Mouse (Mus musculus) c-Kit-positive CD71-positive TER-119-positive erythroid progenitor cells, embryonic 14.5 days (primary cell): ENCODE data around the gene Tuba1c.
"Not testable (repeated sequence)": the region's sequence is repeated elsewhere in the genome, so short reads cannot be mapped to it uniquely, and the experiment has no call there.

Source experiments
- DNase-seq: peaks from one replicate; pipeline ENCODE4 v3.0.0-alpha.2; 2013; ENCODE audit warnings: low spot score

Tuba1c gene

GRCm38 (mm10) chr15:99030585-99031387 lies 1.1 kb downstream of the Tuba1c start:
- DNase-seq: peak; percentile 60

GRCm38 (mm10) chr15:99031388-99031675 lies 1.6 kb downstream of the Tuba1c start:
- DNase-seq: peak; percentile 15

DNA sequence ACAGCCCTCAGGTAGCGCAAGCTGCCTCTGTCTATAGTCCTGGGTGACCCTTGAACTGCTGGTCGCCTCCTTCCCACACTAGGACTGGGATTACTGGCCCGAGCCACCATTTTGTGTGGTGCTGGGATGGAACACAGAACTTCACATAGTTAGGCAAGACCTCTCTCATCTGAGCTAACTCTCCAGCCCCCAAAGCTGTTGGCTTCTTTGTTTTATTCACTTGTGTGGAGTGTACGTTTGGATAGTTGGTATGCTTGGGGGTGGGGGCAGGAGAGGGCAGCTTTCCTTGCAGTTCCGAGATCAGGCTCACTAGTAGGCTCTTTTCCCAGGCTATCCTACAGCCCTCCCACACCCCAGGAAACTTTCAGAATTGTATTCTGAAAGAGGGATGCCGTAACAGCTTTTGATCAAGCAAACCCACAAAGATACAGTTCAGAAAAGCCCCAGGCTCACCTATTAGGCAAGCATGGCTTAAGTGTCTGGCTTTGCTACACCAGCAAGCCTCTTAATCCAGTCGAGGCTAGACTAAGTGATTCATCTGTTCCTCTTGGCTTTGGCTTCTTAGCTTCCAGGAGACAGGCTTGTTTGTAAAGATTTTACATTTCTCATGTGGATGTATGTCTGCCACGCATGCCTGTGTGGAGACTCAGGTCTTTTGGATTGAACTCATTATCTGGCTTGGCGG lies 2.5 kb downstream of the Tuba1c start:
- no peak for DNase-seq

GRCm38 (mm10) chr15:99032726-99033250 lies 3.1 kb downstream of the Tuba1c start:
- DNase-seq: peak; percentile 18

GRCm38 (mm10) chr15:99033498-99034270 lies 4.0 kb downstream of the Tuba1c start:
- DNase-seq: peak; percentile 32

- DNase-seq: no peak
Observed at GRCm38 (mm10) chr15:99035431-99035830, 5.7 kb downstream of the Tuba1c start.

- no peak for DNase-seq
Observed at GRCm38 (mm10) chr15:99036249-99036905, 6.7 kb downstream of the Tuba1c start.

DNA sequence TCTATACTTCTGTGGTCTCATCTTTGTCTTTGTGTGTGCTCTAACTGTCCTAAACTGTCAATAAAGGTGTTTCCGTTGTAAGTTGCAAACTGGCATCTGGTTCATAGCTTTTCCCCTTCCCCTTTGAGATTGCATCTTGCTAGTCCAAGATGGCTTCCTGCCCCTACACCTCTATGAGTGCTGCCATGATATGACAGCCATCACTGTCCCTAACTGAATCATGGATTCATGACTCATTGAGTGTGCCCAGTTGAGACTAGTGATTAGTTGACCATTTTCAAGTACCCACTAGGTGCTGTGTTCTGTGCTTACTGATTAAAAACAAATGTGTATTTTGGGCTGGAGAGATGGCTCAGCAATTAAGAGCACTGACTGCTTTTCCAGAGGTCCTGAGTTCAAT lies 8.3 kb downstream of the Tuba1c start:
- no peak for DNase-seq

DNA sequence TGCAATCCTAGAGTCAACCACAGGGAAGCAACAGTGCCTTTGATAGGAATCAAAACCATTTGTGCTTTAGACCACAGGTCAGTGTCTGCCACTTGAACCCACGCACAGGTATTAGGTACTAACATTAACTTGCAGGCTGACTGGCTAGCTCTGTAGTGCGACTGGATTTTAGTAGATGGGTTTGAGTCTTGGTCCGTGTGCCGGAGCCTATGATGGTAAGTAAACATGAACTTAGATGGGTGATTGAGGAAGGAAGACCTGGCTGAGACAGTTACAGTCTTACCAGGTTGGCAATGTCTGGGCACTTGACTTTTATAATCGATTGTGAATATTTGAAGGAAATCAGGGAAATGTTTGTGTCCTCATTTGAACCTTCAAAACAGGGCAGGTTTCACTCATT lies 9.1 kb downstream of the Tuba1c start:
- no peak for DNase-seq

GRCm38 (mm10) chr15:99039306-99039705 lies 9.6 kb downstream of the Tuba1c start:
- DNase-seq: no peak

DNA sequence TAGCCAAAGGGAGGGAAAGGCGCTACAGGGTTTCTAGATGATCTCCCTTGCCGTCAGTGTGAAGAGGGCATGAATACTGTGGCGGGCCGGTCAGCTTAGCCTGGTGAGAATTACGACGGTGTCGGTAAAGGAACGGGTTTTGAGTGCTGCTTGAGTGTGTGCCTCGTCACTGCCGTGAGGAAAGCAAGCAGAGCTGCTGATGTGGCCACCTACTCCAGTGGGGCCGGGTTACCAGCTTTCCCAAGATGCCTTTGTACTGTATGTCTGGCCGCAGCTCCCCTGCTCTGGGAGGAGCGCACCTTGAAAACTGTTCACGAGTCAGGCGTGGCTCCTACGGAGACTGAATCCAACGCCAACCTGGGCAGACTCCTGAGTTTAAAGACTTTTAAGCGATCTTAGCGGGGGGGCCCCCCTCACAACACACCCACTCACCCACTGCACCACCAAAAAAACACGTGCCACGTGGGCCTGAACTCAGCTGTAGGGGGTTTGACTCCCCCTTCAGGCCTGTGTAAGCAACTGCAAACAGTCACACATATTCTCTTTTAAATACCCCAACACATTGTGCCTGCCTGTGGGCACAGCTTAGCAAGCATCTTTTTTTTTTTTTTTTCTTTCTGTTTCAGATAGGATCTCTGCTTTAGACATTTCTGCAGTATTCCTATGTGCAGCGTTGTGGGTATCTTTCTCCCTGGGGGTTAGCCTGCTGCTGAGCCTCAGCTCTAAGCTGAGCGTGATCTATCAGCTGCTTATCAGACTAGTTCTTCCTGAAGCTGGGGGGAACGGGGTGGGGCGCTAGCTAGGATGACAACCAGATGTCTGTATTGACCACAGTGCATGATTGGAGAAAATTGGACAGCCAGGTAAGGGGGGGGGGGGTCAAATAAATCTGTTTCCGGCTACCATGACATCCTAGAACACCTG lies 10.6 kb downstream of the Tuba1c start:
- DNase-seq: no peak

DNA sequence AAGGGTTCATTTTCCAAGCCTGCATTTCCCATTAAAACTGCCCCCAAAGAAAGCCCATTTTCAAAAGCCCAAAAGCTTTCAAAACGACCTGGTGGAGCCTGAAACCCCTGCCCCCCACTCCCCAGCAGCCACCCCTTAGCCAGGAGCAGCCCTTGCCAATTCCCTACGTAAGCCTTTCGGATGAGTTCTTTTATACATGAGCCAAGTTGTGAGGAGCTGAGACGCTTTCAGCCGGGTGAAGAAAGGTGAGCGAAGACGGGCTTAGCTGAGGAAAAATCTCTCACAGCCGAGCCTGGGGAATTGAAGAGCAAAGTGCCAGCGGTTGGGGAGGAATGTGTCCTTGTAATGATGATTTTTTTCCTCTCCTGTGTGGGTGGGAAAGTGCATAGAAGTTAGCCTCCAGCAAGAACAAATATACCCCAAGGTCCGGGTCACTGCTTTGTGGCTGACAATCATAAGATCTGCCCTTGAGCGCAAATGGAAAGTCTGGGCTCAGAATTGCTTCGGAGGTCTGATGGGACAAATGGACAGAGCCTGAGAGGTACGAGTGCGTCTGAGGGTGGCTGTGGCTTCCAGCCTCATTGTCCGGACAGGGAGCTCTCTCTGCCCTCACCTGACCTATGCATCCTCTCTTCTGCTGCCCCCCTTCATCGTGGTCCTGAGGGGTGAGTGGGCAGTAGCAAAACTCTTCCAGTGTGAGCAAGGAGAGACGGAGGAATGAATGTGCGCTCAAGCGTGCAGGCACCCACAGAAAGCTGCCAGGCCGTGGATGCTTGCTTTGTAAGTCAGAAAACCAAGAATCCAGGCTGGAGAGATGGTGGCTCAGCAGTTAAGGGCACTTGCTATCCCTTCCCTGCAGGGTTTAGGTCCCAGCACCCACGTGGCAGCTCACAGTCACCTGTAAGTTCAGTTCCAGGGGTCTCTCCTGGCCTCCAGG lies 11.5 kb downstream of the Tuba1c start:
- DNase-seq: no peak

GRCm38 (mm10) chr15:99042334-99042733 lies 12.6 kb downstream of the Tuba1c start:
- no peak for DNase-seq

- no peak for DNase-seq
Observed at GRCm38 (mm10) chr15:99044854-99045253, 15.2 kb downstream of the Tuba1c start.

- DNase-seq: not testable (repeated sequence)
Observed at GRCm38 (mm10) chr15:99045734-99046133, 16.0 kb downstream of the Tuba1c start.

GRCm38 (mm10) chr15:99049473-99050253 lies 20.0 kb downstream of the Tuba1c start:
- DNase-seq: peak; percentile 62

DNA sequence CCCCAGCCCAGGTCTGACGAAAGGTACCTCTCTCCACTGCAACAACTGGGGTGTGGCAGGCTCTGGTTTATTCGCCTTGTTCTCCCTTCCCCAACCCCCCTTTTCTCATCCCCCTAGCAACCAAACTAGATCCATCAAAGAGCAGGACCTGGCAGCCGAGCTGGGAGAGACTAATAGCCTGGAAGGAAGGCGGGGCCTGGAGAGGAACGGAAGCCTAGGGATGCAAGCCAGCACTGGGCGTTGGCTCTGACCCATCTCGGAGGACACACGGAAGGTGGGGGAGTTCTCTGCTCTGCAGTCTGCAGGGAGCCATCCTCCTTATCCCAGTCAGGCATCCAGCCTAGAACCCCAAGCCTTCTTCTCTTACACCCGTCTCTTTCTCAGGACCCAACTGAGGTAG lies 23.7 kb downstream of the Tuba1c start:
- DNase-seq: no peak

- DNase-seq: no peak
Observed at GRCm38 (mm10) chr15:99055040-99055439, 25.3 kb downstream of the Tuba1c start, which contains the start of gene Prph. Prph (plus strand) TSS chr15:99055174.

DNA sequence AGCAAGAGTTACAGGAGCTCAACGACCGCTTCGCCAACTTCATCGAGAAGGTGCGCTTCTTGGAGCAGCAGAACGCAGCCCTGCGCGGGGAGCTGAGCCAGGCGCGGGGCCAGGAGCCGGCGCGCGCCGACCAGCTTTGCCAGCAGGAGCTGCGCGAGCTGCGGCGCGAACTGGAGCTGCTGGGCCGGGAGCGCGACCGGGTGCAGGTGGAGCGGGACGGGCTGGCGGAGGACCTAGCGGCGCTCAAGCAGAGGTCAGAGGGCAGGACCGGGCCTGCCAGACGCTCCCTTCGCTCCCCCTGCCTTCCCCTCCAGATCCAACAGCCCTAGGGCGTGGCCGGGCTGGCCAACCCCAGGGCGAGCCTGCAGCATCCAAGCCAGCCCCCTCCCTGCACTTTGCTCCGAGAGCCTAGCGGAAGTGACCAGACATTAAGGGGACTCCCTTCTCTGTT lies 25.8 kb downstream of the Tuba1c start:
- no peak for DNase-seq
